Mouse (Mus musculus): ENCODE results near the gene Odc1. TPM values are rescaled to one million over a fixed set of nuclear protein-coding genes. Genes with fewer than 3 reads are reported as not detected.

Gene Odc1
- polyA plus RNA-seq (2014; fragmentation: Illumina TruSeq; extraction: RNeasy Lipid Tissue Mini Kit (QIAGEN cat#74804); ENCODE audit: low read depth, low replicate concordance), result 70.3 TPM

DNA sequence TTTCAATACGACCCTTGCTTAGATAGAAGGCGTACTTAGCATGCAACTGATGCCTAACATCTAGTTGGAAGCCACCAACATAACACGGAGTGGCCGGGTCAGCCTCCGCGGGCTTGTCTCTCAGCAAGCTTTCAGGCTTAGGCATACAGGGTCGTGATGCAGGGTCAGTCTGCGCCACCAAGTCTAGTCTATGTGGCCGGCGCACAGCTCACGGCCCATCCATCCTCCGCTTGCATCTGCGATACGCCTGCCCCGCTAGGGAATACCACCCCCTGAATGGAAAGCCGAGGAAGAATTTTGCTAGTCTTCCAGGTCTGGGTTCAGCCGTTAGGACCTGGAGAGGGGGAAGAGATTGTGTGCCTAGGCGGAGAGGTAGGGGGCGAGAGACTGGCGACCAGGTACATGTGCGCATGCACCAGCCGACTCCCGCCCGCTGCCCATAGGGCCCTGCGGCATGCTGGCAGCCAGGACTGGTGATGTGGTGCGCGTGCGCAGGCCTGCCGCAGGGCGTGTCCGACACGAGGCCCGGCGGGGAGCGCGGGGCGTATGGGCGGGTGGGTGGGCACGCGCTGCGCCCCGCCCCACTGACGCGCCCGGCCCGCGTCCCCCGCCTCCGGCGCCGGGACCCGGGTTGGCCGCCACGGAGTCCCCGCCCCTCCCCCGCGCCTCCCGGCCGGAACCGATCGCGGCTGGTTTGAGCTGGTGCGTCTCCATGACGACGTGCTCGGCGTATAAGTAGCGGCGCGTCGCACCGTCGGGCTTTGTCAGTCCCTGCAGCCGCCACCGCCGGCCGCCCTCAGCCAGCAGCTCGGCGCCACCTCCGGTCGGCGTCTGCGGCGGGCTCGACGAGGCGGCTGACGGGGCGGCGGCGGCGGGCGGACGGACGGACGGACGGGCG, at the start of gene Odc1:
TSS of gene Odc1 (plus strand) at position 586 of the 898 bp plus-strand sequence.

Other genes starting within 250 kb of the Odc1 start
- gene Atp6v1c2, start 215.4 kb upstream of the Odc1 start, polyA plus RNA-seq (2014; fragmentation: Illumina TruSeq; extraction: RNeasy Lipid Tissue Mini Kit (QIAGEN cat#74804); ENCODE audit: low read depth, low replicate concordance), result not detected
- gene Nol10, start 196.3 kb upstream of the Odc1 start, polyA plus RNA-seq (2014; fragmentation: Illumina TruSeq; extraction: RNeasy Lipid Tissue Mini Kit (QIAGEN cat#74804); ENCODE audit: low read depth, low replicate concordance), result 7.3 TPM
- 19.0 TPM for gene Hpcal1, start 146.1 kb downstream of the Odc1 start, polyA plus RNA-seq (2014; fragmentation: Illumina TruSeq; extraction: RNeasy Lipid Tissue Mini Kit (QIAGEN cat#74804); ENCODE audit: low read depth, low replicate concordance)